Mouse (Mus musculus): ENCODE measurements around the gene 4930426L09Rik.

4930426L09Rik gene

DNA sequence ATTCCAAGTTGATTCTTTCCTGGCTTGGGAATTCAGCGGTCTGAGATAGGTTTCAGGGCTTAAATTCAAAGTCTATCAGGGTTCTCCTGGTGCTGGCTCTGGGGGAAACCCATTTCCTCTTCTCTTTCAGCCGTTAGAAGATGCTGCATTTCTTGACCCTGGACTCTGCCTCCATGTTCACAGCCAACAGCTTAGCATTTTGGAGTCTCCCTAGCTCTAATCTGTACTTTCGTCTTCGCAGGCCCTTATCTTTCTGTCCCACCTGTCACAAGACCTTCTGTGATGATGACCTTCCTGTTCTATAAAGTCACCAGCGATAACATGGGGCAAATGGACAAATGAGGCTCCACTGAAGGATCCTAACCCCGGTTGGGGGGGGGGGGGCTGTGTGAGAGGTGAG, 13.3 kb downstream of the 4930426L09Rik start:
- peak; percentile 76 for DNase-seq (ENCODE audit: extremely low read depth, low read depth)

DNA sequence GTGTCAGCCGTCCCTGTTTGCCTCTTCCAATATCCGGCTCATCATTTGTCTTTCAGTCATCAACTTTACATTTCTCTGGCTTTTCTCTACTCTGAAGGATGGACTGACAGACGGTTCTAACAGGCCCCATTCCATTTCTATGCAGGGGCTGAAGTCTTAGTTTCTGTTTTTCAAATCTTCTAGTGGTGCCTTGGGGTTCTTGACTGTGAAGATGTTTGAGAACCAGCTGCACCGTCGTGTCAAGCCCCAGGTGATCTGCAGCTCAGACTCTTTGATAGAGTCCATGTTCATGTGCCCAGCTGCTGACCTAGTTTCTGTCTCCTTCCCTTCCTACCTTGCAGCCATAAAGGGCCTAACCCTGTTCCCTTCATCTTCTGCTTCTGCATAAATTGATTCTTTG, 18.2 kb downstream of the 4930426L09Rik start:
- no peak for DNase-seq (ENCODE audit: extremely low read depth, low read depth)

DNA sequence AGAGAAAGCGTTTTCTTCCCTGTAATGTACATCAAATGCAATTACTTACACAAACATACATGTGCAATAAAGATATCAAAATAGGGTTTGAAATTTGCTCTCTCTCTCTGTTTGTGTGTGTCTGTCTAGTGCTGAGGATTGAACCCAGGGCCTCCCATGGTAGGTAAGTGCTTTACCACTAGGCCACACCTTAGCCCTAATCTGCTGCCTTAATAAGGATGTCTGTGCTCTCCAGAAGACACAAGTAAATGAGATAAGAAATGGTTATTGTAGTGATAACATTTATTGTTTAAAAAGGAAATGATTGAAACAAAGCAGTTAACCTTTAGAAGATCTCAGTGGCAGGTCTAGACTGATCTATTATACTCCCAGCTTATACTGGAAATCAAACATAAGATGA, 18.7 kb downstream of the 4930426L09Rik start:
- no peak for DNase-seq (ENCODE audit: extremely low read depth, low read depth)

DNA sequence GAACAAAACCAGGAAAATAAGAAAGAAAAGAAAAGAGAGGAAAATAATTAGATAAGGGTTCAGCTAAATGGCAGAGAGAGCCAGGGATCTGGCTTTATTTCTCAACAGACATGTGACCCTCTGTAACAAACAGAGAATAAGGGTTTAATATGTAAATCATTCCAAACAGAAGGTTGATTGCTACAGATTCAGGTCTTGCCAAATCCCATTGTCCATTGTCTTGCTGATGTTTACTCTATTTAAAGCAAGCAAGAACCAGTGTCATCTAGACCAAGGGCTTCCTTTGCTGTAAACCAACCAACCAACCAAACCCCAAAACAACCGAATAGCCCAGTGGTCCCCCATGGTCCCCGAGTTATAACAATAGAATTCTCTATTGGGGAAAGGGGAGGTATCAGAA, 19.9 kb downstream of the 4930426L09Rik start:
- no peak for DNase-seq (ENCODE audit: extremely low read depth, low read depth)

DNA sequence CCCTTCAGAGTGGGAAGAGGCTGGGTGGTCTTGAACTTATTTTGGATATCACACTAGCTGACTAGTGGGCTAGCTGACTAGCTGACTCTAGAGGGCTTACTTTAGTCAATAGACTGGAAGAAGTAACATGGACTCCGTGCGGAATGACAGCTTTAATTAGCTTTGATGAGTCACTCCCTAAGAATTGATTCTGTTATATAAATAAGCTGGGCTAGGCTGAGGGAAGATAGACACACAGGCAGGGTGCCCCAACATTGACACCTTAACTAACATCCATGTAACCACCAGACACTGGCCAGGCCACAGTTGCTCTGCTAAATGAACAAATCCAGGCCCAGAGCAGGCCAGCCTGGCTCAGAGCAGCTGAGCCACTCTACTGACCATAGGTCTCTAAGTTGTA, 26.7 kb downstream of the 4930426L09Rik start:
- DNase-seq (ENCODE audit: extremely low read depth, low read depth), result no peak

DNA sequence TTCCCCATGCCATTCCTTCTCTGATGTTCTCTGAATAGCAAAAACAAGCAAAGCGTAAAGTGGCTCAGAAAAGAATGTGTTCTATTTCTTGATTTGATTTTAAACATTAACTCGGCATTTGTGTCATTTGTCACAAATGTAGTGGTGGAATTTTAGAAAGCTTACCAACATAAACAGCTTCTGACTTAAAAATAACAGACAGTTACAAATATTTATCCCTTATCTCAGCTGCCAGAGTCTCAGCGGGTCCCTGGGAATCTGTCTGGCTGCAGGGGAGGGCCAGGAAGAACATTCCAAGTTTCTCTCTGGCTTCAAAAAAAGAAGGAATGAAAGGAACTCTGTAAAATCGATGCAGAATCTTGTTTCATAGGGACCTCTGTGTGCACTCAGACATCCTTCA, 39.3 kb downstream of the 4930426L09Rik start:
- DNase-seq (ENCODE audit: extremely low read depth, low read depth), result no peak

DNA sequence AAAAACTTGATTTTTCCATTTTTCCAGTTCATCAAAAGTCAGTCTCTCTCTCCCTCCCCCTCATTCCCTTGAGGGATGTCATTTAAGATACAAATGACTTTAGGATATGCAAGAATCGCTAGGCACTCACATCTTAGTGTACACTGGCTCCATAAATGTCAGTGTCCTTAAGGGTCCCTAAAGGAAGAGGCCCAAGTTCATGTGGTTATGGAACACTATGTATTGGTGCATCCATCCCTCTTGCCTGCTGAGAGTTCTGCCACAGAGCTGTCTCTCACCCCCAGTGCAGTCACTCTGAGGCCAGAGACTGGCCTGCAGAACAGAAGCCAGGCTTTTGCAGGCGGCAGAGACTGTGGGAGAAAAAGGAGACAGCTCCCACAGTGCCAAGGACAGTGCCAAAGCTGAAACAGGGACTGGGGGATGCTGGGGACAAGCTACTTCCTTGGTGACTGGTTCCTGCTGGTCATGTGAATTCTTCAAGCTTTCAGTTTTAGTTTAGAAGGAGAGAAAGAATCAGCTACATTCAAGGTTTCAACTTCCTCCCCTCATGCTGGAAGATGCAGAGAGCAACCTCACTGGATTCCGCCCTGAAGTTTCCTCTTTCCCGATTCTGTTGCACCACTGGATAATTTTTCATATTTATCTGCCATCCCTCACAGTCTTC, 39.9 kb downstream of the 4930426L09Rik start:
- DNase-seq (ENCODE audit: extremely low read depth, low read depth), result no peak

DNA sequence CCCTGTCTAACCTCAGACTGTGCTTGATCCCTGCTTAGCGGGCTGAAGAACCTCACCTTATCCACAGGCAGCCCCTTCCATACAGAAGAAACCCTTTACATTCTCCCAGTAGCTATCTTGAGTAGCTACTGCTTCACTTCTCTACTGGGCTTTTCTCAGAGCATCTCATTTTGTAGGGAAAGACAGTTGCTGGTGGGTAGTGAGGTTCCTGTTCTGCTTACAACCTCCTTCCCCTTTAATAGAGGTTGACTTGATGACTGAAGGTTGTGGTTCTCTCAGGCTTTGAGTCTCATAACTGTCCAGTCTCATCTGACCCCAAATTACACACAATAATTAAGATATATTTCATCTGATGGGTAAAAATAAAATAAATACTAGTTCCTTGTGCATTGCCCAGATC, 50.1 kb downstream of the 4930426L09Rik start:
- DNase-seq (ENCODE audit: extremely low read depth, low read depth), result peak; percentile 34

DNA sequence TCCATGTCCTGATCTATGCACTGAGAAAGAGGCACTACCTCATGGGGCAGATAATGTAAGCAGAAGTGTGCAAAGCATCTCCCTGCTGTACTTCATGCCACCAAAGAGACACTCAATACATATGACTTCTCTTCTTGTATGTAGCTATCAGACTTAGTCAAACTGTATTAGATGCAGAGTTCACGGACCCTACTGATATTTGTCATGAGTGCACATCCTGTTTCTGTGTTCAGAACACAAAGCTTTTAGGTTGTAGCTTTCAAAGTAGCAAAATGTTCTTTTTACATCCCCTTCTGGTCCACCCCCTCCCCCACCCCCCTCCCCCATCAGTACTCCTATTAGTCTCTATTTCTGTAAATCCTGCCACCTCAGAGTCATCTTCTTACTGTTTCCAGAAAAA, 51.2 kb downstream of the 4930426L09Rik start:
- no peak for DNase-seq (ENCODE audit: extremely low read depth, low read depth)
